Mouse (Mus musculus) megakaryocyte, embryonic 14.5 days (primary cell): ENCODE measurements at regions not wholly inside any gene's neighbourhood (a gene's known extent, or its start where the extent isn't known, plus 50 kb on each side); places are given as distances from the start of the nearest gene placed in this dataset.

ENCODE experiments used
- H3K27me3 ChIP-seq: replicated peaks from 2 replicates; pipeline ENCODE3; 2012; ENCODE audit warnings: inconsistent platforms
- H3K36me3 ChIP-seq: replicated peaks from 2 replicates; pipeline ENCODE3; 2012; ENCODE audit warnings: low read length, inconsistent platforms, mixed read lengths
- H3K4me1 ChIP-seq: 2 replicates; pipeline ENCODE4 v1.6.1; 2012; ENCODE audit warnings: inconsistent platforms
- H3K4me3 ChIP-seq: replicated peaks from 2 replicates; pipeline ENCODE3; 2012; ENCODE audit warnings: moderate library complexity, mild to moderate bottlenecking, inconsistent platforms
- H3K9me3 ChIP-seq: 2 replicates; pipeline ENCODE4 v1.6.1; 2012; ENCODE audit warnings: inconsistent platforms
- FLI1 ChIP-seq: IDR thresholded peaks from 2 replicates; pipeline ENCODE4 v1.6.1; 2012; ENCODE audit warnings: low read length, inconsistent platforms, mixed read lengths
- GATA1 ChIP-seq: IDR thresholded peaks from 3 replicates; pipeline ENCODE4 v1.6.1; 2012; ENCODE audit warnings: mixed read lengths, low read length, inconsistent platforms, borderline replicate concordance

DNA sequence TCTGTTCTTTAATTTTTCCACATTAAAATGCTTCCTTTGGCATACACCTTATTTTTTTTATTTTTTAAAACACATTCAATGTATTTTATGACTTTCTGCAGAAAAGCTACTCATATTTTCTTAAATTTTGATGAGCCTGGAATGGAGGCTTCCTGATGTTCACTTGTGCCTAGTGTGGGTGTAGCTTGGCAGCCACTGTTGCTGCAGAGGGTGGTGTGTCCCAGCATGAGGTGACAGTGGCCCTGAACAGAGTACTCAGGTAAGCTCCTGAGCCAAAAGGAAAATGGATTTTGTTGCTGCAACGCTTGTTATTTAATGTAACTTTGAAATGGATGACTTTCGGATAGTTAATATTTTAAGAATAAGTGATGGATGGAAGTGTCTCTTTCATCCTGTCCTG lies 170.6 kb downstream of the Eipr1 start:
- Histone ChIP-seq H3K27me3 (no peaks in the 10 kb centered on the region), H3K36me3 (no peaks in the 10 kb centered on the region), H3K9me3 (no peaks in the 10 kb centered on the region), H3K4me3 (no peak overlapping the region), H3K4me1 (no peaks in the 10 kb centered on the region)
- TF ChIP-seq GATA1 (no peak), FLI1 (no peak)

- no peaks in the 10 kb centered on the region for H3K4me1 ChIP-seq
- H3K36me3 ChIP-seq, result no peaks in the 10 kb centered on the region
- no peak overlapping the region for H3K4me3 ChIP-seq
- TF ChIP-seq FLI1 (no peak), GATA1 (no peak)
- H3K9me3 ChIP-seq, result no peaks in the 10 kb centered on the region
- no peaks in the 10 kb centered on the region for H3K27me3 ChIP-seq
Observed at GRCm38 (mm10) chr12:28925206-28925605, 173.6 kb downstream of the Eipr1 start.

DNA sequence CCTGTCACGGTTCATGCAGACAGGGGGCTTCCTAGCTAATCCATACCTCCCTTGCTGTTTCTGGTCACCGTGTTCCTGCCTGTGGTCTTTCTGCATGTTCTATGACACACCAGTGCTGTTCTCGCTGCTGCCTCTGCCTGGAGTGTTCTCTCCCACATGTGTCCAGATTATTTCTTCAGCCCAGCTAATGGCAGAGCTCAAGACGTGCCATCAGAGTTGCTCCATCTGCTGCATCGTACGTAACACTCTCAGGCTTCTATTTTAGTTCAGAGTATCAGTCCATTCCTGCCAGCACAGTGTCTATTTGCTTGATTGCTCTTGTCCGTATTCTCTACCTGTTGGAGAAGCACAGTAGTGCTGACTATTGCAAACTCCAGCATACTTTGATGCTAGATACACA lies 188.3 kb downstream of the Eipr1 start:
- no peak overlapping the region for H3K4me3 ChIP-seq
- no peak for TF ChIP-seq GATA1
- TF ChIP-seq FLI1, result no peak
- no peaks in the 10 kb centered on the region for H3K9me3 ChIP-seq
- no peaks in the 10 kb centered on the region for H3K36me3 ChIP-seq
- no peaks in the 10 kb centered on the region for H3K27me3 ChIP-seq
- no peaks in the 10 kb centered on the region for H3K4me1 ChIP-seq

GRCm38 (mm10) chr12:28948889-28949288 lies 197.3 kb downstream of the Eipr1 start:
- Histone ChIP-seq H3K4me3 (no peak overlapping the region), H3K9me3 (peaks cover 2% of the 10 kb centered on the region; the same call in 1 of the 2 replicates), H3K27me3 (no peaks in the 10 kb centered on the region), H3K4me1 (no peaks in the 10 kb centered on the region), H3K36me3 (no peaks in the 10 kb centered on the region)
- TF ChIP-seq GATA1, result no peak
- TF ChIP-seq FLI1, result no peak

- Histone ChIP-seq H3K27me3 (no peaks in the 10 kb centered on the region), H3K4me3 (no peak overlapping the region), H3K9me3 (peaks cover 2% of the 10 kb centered on the region; the same call in 1 of the 2 replicates), H3K36me3 (no peaks in the 10 kb centered on the region), H3K4me1 (no peaks in the 10 kb centered on the region)
- TF ChIP-seq GATA1, result no peak
- no peak for TF ChIP-seq FLI1
Observed at GRCm38 (mm10) chr12:28949307-28949706, 197.7 kb downstream of the Eipr1 start.

GRCm38 (mm10) chr12:28957155-28957554 lies 205.6 kb downstream of the Eipr1 start:
- no peaks in the 10 kb centered on the region for H3K4me1 ChIP-seq

DNA sequence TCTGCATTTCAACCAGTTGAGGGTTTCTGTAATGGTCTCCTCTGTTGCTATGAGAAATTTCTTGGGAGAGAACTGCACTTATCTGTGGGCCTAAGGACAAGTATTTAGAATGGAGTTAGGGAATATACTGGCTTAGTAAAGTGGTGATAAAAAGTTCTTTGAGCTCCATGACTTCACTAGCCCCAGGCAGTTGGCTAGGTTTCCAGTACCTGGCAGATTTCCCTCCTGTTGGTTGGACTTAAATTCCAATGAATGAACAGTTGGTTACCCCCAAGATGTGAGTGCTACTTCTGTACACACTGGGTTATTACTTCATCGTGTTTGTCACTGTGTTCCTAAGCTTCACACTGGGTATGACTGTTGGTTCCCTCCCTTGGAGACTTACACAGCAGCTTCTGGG lies 207.1 kb downstream of the Eipr1 start:
- TF ChIP-seq GATA1, result no peak
- TF ChIP-seq FLI1, result no peak
- Histone ChIP-seq H3K27me3 (no peaks in the 10 kb centered on the region), H3K4me1 (no peaks in the 10 kb centered on the region), H3K9me3 (no peaks in the 10 kb centered on the region), H3K36me3 (no peaks in the 10 kb centered on the region), H3K4me3 (no peak overlapping the region)

More at GRCm38 (mm10) chr12:28957155-28957554, 205.6 kb downstream of the Eipr1 start:
- no peaks in the 10 kb centered on the region for H3K36me3 ChIP-seq
- TF ChIP-seq GATA1 (no peak), FLI1 (no peak)
- no peaks in the 10 kb centered on the region; the same call in 1 of the 2 replicates for H3K9me3 ChIP-seq
- H3K4me3 ChIP-seq, result no peak overlapping the region
- H3K27me3 ChIP-seq, result no peaks in the 10 kb centered on the region

- Histone ChIP-seq H3K4me3 (no peak overlapping the region), H3K4me1 (no peaks in the 10 kb centered on the region), H3K36me3 (no peaks in the 10 kb centered on the region), H3K27me3 (no peaks in the 10 kb centered on the region), H3K9me3 (no peaks in the 10 kb centered on the region)
- TF ChIP-seq FLI1 (no peak), GATA1 (no peak)
Observed at GRCm38 (mm10) chr12:28969671-28970379, 218.2 kb downstream of the Eipr1 start.

GRCm38 (mm10) chr12:28974571-28975041 lies 223.0 kb downstream of the Eipr1 start:
- Histone ChIP-seq H3K4me3 (no peak overlapping the region), H3K36me3 (no peaks in the 10 kb centered on the region), H3K4me1 (no peaks in the 10 kb centered on the region), H3K27me3 (no peaks in the 10 kb centered on the region), H3K9me3 (no peaks in the 10 kb centered on the region)
- TF ChIP-seq GATA1 (no peak), FLI1 (no peak)

DNA sequence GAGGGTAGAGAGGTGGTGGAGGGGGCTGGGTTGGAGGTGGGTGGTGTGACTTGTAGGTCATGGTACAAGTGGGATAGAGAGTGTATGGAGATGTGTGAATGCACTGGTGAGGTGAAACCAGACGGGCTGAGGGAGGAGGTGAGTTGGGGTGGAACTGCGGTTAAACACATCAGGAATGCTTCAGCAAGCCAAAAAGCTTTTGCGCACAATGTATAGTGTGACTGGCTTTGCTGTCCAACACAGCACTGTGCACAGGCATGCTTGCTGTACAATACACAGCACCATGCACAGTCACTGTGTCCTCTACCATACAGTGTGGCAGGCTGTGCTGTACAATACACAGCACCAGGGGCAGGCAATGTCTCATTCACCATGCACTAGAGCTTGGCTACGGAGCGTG lies 223.6 kb downstream of the Eipr1 start:
- H3K9me3 ChIP-seq, result no peaks in the 10 kb centered on the region
- peak overlapping the region; percentile 38 for H3K4me3 ChIP-seq
- no peaks in the 10 kb centered on the region for H3K4me1 ChIP-seq
- TF ChIP-seq GATA1, result no peak
- no peak for TF ChIP-seq FLI1
- H3K27me3 ChIP-seq, result no peaks in the 10 kb centered on the region
- H3K36me3 ChIP-seq, result no peaks in the 10 kb centered on the region

DNA sequence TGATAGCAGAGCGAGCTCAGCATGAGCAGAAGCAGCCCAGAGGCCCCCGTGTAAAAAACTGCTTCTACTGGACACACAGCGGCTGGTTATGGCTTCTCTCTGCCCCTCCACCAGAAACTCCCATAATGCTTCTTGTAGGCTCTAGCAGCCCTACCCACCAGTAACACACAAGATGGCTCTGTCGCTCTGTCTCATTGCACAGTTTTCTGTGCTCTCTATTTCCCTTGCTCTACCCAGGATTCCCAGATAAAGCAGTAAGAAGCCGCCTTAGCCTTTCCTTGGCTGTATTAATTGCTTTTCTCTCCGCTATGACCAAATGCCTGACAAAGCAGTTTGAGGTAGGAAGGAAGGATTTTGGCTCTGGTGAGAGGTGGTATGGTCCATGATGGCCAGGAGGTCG lies 228.1 kb downstream of the Eipr1 start:
- Histone ChIP-seq H3K4me3 (no peak overlapping the region), H3K27me3 (no peaks in the 10 kb centered on the region), H3K9me3 (no peaks in the 10 kb centered on the region), H3K4me1 (no peaks in the 10 kb centered on the region), H3K36me3 (no peaks in the 10 kb centered on the region)
- TF ChIP-seq GATA1, result no peak
- TF ChIP-seq FLI1, result no peak
